Mouse (Mus musculus) neutrophil, adult 5-6 weeks (primary cell): ENCODE results near the gene Traip. TPM values are rescaled to one million over a fixed set of nuclear protein-coding genes. Genes with fewer than 3 reads are reported as not detected.

Source experiments
- ATAC-seq: fragments of 151-379, 151-347 bp; 2 replicates; pipeline ENCODE4 v1.8.0; 2017; ENCODE audit warnings: mild to moderate bottlenecking, moderate TSS enrichment; ENCODE audit not compliant: insufficient number of reproducible peaks, poor library complexity, low FRiP score, severe bottlenecking; ENCODE audit errors: extremely low read depth
- total RNA-seq: library from RNA; stranded (forward); fragments of 200-1000 nt; gene quantifications from 2 replicates; pipeline ENCODE4 v1.2.3, GENCODE M21; 2017

The Traip gene
- 1.9 and 5.3 TPM in 2 replicates for total RNA-seq

DNA sequence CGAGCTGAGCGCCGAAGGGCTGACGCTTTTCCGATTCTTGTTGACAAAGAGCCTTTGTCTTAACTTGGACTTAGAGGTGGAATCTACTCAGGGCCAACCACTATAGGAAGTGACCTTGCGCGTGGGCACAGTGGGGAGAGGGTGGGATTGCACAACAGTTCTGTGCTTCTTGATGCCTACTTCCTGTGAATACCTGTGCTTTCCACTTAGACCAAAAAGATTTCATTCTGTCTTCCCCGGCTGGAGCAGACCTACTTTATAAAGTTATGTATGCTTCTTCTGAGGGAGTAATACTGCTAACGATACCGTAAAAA, at the start of gene Traip:
TSS of gene Traip (plus strand) at position 215 of the 314 bp plus-strand sequence.
- no peak for ATAC-seq

- ATAC-seq = no peak
These were observed 48.9 kb upstream of the Traip start for GRCm38 (mm10) chr9:107900840-107901626.

DNA sequence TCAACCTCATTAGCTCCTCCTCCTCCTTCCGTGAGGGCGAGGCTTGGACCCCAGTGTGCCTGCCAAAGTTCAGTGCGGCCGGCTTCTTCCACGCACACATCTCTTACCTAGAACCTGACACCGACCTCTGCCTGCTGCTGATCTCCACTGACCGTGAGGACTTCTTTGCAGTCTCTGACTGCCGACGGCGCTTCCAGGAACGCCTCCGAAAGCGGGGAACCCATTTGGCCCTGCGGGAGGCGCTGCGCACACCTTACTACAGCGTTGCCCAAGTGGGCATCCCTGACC, 48.4 kb upstream of the Traip start:
- ATAC-seq = no peak

- ATAC-seq = peak; percentile 85
These were observed 45.2 kb upstream of the Traip start for GRCm38 (mm10) chr9:107904726-107905125.

- ATAC-seq = no peak
These were observed 43.5 kb upstream of the Traip start, which contains the start of gene Mst1r for GRCm38 (mm10) chr9:107906252-107906966. Gene Mst1r, plus strand, starts transcription at chr9:107906873.

DNA sequence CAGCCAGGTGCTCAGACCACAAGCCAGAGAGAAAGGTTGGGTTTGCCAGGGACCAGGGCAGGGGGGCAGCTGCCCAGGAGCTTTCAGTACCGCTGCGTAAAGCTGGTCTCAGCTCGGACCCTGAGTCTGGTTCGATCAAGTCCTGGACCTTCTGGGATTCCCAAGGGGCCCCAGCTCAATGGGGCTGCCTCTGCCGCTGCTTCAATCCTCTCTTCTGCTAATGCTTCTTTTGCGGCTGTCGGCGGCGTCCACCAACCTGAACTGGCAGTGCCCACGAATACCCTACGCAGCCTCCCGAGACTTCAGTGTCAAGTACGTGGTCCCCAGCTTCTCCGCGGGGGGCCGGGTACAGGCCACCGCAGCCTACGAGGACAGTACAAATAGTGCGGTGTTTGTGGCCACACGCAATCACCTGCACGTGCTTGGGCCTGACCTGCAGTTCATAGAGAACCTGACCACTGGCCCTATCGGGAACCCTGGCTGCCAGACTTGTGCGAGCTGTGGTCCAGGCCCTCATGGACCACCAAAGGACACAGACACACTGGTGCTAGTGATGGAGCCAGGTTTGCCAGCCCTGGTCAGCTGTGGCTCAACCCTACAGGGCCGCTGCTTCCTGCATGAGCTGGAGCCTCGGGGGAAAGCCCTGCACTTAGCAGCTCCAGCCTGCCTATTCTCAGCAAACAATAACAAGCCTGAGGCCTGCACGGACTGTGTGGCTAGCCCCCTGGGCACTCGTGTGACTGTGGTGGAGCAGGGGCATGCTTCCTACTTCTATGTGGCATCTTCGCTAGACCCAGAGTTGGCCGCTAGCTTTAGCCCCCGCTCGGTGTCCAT, 42.8 kb upstream of the Traip start:
- no peak for ATAC-seq

DNA sequence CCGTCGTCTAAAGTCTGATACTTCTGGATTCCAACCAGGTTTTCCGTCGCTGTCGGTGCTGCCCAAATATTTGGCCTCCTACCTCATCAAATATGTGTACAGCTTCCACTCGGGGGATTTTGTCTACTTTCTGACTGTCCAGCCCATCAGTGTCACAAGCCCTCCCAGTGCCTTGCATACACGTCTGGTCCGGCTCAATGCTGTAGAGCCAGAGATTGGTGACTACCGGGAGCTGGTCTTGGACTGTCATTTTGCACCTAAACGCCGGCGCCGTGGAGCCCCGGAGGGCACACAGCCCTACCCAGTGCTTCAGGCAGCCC, 42.2 kb upstream of the Traip start:
- ATAC-seq = no peak

- ATAC-seq = no peak
These were observed 41.4 kb upstream of the Traip start for GRCm38 (mm10) chr9:107908410-107909158.

- no peak for ATAC-seq
These were observed 39.7 kb upstream of the Traip start for GRCm38 (mm10) chr9:107910025-107910769.

DNA sequence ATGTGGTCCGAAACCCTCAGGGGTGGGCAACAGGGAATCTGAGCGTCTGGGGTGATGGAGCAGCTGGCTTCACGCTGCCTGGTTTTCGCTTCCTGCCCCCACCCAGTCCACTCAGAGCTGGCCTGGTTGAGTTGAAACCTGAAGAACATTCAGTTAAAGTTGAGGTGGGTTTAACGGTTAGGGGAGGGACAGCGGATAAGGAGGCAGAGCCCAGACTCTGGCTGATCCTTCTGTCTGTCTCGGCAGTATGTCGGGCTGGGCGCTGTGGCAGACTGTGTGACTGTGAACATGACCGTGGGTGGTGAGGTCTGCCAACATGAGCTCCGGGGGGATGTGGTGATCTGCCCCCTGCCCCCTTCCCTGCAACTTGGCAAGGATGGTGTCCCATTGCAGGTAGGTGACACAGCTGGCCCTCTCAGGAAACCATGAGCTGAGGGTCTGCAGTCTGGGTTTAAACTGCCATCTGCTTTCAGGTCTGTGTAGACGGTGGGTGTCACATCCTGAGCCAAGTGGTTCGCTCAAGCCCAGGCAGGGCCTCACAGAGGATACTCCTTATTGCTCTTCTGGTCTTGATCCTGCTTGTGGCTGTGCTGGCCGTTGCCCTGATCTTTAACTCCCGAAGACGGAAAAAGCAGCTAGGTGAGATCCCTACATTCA, 35.0 kb upstream of the Traip start:
- no peak for ATAC-seq

- no peak for ATAC-seq
These were observed 31.9 kb upstream of the Traip start for GRCm38 (mm10) chr9:107917895-107918608.

DNA sequence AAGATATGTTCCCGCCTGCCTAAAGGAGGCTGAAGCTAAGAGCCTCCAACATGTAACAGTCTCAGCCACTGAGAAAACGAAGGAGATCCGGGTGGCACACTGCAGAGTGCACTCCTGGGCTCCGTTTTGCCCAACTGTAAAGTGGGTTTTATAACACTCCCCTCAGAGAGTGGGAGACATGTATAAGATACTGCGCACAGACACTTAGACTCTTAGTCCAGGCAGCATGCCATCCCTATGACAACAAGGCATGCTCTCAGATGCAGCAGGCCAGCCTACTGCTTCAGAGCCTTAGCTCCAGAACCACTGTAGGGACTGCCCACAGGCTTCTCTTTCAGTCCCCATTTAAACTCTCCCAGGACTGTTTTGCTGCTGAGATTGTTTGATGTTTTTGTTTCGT, 31.1 kb upstream of the Traip start:
- ATAC-seq = no peak

DNA sequence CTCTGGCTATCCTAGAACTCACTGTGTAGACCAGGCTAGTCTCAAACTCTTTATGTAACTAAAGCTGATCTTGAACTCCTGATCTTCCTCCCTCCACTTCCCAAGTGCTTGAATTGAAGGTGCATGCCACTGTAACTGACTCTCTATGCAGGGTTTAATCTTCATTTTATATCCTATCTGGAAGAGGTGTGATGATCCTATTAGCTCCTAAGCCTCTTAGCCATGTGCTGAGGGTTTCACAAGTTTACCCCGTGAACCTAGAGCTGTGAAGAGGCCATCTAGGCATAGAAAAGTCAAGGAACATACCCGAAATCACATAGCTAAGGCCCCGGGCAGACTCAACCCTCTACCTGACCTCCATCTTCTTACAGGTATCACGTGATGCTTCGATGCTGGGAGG, 30.5 kb upstream of the Traip start:
- no peak for ATAC-seq

DNA sequence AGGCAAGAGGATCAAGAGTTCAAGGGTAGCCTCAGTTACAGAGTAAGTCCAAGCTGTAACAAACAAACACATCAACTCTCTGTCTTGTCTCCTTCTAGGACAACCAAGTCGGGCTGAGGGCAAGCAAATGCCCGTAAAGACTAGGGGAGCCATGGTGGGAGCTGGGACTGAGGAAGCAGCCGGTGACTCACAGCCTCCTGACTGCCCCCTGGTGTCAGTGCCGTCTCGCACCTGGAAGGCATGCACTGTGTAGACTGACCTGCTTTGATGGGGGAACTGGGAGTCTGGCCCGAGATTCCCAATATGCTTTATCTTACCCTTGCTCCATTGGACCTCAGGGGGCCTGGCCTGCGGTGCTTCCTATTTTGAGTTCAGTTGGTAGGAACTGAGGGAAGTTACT, 26.9 kb upstream of the Traip start:
- peak; percentile 24; the same call in 1 of the 2 replicates for ATAC-seq

DNA sequence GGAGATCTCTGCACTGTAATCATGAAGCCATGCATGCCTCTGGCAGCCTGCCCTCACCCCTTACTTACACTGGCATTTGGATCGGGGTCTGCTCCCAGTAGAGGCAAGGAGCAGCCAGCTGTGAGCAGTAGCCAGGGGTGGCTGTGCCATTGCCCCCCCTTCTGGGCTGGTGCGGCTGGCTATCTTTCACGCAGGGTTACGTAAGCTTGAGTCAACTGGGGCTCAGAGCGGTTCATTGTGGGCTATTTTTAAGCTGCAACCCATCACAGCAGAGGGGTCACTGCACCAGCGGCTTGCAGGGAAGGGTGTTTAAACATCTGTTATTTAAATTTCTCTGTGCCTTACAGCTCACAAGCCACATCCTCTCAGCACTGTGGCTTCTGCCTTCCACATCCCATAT, 26.0 kb upstream of the Traip start:
- no peak for ATAC-seq

DNA sequence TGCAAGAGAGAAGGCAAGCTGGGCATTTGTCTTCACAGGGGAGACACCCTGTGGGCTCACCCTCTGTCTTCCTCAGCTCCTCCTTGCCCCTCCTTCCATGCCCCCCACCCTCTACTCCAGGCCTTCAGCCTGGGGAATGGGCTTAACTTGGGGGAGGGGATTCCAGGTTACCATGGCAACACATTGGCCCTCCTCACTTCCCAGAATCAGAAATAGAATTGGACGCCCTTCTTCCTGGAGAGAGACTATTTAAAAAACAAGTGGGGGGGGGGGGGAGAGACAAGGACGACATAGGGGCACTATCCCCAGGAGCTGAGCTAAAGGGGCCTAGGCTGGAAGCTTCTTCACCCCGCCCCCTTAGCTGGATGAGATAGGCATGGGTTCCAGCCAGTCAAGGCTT, 24.7 kb upstream of the Traip start:
- no peak for ATAC-seq

DNA sequence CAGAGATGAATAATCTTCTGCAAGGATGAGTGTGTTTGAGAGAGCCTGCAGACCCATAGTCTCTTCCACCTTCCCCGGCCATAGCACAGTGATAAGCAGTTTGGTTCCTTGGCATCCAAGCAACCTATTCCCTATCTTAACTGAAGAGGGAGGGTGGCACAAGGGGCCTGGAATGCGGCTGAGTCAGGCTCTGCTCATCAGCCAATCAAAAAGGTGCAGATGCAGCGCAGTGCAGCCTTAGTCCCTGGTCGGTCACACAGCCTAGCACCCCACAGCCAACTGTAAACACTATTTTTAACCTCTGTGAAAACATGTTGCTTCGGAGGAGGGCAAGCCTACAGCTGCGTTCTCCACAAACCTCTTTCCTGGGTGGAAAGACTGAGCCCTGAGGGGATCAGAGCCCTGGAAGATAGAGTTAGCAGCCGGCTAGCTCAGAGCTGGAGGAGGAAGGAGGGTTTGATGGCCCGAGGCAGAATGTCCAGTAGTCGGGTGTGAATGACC, 23.0 kb upstream of the Traip start:
- ATAC-seq = no peak
